Mouse (Mus musculus) embryo, embryonic 11 days (tissue): ENCODE results near the gene Olfr524.

Source experiments
- DNase-seq: peaks from one replicate; pipeline ENCODE4 v3.0.0-alpha.2; 2015

Olfr524 gene

DNA sequence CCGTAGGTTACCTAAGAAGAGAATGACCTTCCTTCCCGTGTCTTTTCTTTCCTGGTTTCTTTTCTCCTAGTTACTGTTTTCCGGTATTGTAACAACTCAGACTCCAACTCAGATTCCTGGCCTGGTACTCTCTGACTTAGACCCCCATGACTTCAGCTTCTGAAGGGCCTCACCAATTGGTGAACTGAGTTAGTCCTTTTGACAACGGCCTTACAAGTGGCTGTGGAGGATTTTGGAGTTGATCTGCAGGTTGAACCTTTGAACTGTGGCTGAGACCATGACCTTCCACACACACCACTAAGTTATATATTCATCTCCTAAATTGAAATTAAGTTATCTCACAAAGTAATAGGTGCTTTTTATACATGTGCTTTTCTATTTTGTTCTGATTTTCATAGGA lies 21.6 kb downstream of the Olfr524 start:
- no peak for DNase-seq

GRCm38 (mm10) chr7:140180692-140181091 lies 25.1 kb downstream of the Olfr524 start:
- no peak for DNase-seq

DNA sequence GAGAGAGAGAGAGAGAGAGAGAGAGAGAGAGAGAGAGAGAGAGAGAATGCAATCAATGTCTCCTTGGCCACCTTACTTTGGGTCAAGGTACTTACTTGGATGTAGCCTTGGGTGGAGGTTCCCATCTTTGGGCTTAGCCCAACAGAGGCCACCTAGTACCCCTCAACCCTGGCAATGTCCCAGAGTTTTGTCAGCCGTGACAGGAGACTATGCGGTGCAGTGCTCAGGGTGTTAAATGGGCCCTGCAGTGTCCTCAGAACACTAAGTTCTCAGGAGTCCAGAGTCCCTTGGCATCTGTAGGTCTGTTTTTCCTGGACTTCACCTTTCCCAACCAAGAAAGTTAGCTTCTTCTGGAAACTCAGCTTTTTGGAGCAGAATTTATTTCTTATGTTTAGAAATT lies 26.6 kb downstream of the Olfr524 start:
- no peak for DNase-seq

- no peak for DNase-seq
These were observed 32.8 kb downstream of the Olfr524 start, which contains the start of gene Olfr523 for GRCm38 (mm10) chr7:140172936-140173335. Olfr523 (plus strand) TSS chr7:140173217.

- DNase-seq = no peak
These were observed 34.9 kb downstream of the Olfr524 start for GRCm38 (mm10) chr7:140170863-140171262.

DNA sequence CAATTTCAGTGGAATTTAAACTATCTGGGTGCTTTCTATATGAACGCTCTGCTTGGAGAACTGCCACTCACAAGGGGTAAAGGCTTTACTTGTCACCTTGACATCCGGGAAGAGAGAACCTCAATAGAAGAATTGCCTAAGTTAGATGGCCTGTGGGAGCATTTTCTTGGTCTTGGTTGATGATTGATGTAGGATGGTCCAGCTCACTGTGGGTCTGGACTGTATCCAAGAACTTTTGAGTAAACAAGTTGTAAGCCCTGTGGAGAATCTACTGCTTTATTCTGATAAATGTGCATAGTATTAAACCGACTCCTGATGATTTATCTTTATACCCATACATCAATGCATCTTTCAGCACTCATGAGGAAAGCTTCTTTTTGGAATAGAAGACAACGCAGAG lies 36.4 kb downstream of the Olfr524 start:
- DNase-seq = no peak

DNA sequence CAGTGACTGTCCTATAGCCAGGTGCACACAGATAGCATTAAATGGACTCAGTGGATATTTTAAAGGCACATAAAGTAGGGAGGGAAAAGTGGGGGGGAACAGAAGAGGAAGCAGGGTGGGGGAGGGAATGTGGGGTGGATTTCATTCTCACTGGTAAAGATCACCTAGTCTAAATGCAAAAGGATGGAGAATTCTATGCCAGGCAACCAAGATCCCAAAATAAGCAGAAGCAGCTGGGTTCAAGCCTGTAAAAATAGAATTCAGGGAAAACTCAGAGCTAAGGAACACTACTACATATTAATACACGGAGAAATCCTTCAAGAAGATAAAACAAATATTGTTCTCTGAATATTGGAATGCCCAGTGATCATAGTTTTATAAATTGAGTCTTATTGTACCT lies 37.8 kb downstream of the Olfr524 start:
- no peak for DNase-seq

DNA sequence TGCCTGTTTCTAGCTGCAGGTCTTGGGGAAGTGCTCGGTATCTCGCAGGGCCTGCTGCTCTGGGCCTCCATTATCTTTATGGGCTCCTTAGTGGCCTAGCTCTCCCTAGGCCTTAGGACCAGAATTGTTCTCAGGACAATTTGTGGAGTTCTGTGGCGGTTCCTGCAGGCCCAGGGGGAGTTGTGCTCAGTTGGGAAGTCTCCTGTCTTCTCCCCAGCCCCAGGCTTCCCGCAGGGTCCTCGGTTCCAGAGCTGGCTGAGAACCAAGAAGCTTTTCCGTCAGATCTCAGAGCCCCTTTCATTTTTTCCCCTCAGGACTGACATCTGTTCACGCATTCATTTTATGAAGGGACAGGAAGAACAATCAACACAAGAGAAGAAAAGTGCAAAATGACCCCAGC lies 41.1 kb downstream of the Olfr524 start, which contains the start of gene Olfr522:
TSS of gene Olfr522 (minus strand) at position 101 of the 400 bp plus-strand sequence.
- DNase-seq = no peak

DNA sequence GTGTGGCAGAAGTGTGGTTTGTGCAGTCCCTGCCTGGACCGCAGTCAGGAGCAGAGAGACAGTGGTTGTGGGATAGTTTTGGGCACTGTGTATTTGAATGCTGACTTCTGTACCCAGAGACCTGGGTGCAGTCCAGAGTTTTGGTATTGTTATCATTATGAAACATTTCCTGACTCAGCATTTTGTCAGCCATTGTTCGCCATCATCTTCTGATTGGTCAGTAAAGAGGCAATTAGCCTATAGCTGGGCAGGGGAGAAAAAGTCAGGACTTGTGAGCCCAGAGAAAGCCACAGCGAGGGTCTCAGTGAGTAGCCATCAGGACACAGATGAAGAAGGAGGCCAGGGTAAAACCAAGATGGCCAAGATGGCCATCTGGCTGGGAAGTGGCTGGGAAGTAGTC lies 45.4 kb downstream of the Olfr524 start:
- no peak for DNase-seq

DNA sequence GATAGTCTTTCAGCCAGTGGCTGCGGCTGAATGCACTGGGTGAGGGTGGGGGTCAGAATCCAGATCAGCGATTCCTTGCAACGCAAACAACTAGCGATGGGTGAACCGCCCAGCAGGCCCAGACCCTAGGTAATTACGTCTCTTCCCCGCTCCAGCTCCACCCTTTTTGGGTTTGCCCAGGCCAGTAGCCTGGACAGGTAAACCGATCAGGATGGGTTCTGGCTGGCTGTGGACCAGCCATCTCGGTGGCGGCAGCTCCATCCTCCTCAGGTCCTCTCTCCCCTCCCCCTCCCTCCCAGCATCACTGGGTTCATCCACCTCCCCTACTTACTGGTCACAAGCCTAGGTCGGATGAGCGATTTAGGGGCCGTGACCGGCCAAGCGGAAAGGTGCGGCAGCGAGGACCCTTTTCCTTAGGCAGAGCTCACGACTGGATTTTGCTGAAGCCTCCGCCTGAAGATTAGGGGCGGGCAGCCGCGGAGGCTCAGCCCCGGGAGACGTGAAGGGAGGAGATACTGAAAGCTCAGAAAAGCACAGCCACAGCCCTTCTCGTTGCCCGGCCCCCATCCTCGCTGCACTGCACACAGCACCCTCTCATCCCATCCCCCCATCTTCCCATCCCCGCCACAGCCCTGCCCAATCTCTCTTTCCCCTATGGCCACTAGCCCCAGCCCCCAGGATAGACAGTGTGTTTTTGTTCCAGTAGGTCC lies 51.4 kb downstream of the Olfr524 start, which contains the start of gene Sprn:
TSS of gene Sprn (minus strand) at position 660 of the 710 bp plus-strand sequence.
- DNase-seq = peak; percentile 48

DNA sequence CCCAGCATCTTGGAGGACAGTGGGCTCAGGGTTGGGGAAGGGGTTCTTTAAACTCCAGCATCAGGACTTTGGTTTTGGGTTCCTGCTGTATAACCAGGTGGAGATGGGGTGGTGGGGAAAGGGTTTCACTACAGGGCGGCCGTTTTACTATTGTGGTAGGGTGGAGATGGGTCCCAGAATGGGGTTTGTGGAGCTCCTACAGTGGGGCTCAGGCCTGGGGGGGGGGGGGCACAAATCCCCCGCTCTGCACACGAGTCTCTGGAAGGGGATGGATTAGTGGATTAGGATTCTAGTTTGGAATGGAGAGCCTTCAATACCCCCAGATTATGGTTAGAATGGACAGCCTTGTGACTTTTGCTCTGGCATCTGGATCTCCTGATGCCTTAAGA lies 51.9 kb downstream of the Olfr524 start:
- no peak for DNase-seq

DNA sequence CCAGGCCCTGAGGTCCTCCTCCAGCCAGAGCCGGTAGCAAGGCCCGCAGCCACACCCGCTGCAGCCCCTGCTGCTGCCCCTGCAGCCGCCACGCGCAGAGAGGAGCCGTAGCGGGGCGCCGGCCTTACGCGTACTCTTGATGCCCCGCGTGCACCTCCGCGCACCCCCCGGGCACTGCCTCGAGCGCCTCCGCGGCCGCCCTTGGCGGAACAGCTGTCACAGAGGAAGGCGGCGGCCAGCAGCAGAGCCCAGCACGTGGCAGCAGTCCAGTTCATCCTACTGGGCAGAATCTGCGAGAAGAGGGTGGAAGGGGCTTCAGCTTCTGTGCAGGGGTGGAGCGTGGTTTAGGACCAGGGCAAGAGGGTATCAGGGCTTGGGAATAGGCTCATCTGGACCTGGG lies 52.4 kb downstream of the Olfr524 start:
- peak; percentile 45 for DNase-seq
